Mouse (Mus musculus): Measurements from ENCODE around the gene 1700007K13Rik. TPM values are rescaled to one million over a fixed set of nuclear protein-coding genes. Genes with fewer than 3 reads are reported as not detected.

1700007K13Rik gene
- polyA plus RNA-seq, 2 experiments, result not detected

GRCm38 (mm10) chr2:28433512-28433911 lies 32.6 kb downstream of the 1700007K13Rik start:
- Histone ChIP-seq H3K9me3 (ENCODE audit: control insufficient read depth, low read length) (no peaks in the 10 kb centered on the region), H3K36me3 (replicated peaks; ENCODE audit: control insufficient read depth, insufficient read depth, low read depth) (no peaks in the 10 kb centered on the region), H3K27me3 (ENCODE audit: control insufficient read depth, insufficient read depth, low read length) (no peaks in the 10 kb centered on the region), H3K4me3 (ENCODE audit: insufficient read depth in 1 of 2, low read depth in 2 of 2, low read length in 2 of 2) (no peak overlapping the region), H3K27ac (no peak overlapping the region), H3K9ac (replicated peaks) (no peak overlapping the region), H3K4me2 (ENCODE audit: low read depth) (no peak overlapping the region), H3K4me1 (replicated peaks; ENCODE audit: control insufficient read depth in 2 of 2, insufficient read depth in 2 of 2, low read length in 1 of 2) (no peaks in the 10 kb centered on the region)
- WGBS (ENCODE audit: insufficient replicate concordance), result 0% methylated on average over 1 of the region's 2 CpGs
- TF ChIP-seq EP300 (IDR thresholded peaks at IDR 0.05; ENCODE audit: low read depth), result no peak
- TF ChIP-seq CTCF (IDR thresholded peaks at IDR 0.05; ENCODE audit: low read depth), result no peak
- ATAC-seq (ENCODE audit: insufficient read depth), result no peak
- no peak for DNase-seq (ENCODE audit: low read depth in 3 of 3, low spot score in 3 of 3)

GRCm38 (mm10) chr2:28432811-28433210 lies 33.3 kb downstream of the 1700007K13Rik start:
- no peak for ATAC-seq (ENCODE audit: insufficient read depth)

DNA sequence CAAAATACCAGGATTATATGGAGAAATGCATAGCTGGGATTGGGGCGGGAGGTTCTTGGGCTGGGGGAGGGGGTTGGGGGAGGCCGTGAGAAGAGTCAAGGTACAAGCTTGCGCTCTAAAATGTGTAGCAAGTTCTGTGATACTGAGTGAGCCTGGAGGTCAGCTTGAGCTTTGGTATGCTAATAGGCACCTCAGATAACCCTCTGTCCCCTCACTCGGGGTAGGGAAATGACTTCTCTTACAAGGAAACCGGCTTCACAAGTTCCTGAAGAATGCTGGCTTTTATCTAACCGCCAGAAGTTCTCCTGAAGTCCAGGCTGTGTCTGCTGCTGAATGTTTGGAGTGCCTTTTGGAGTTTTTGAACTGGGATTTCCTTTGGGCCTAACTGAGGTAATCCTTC lies 35.3 kb downstream of the 1700007K13Rik start:
- ATAC-seq (ENCODE audit: insufficient read depth) (no peak), DNase-seq (ENCODE audit: low read depth in 3 of 3, low spot score in 3 of 3) (no peak)
- no peaks in the 10 kb centered on the region for H3K9me3 ChIP-seq (ENCODE audit: control insufficient read depth, low read length)
- no peaks in the 10 kb centered on the region for H3K27me3 ChIP-seq (ENCODE audit: control insufficient read depth, insufficient read depth, low read length)
- H3K4me3 ChIP-seq (ENCODE audit: insufficient read depth in 1 of 2, low read depth in 2 of 2, low read length in 2 of 2), result no peak overlapping the region
- no peaks in the 10 kb centered on the region for H3K4me1 ChIP-seq (replicated peaks; ENCODE audit: control insufficient read depth in 2 of 2, insufficient read depth in 2 of 2, low read length in 1 of 2)
- no peak overlapping the region for H3K27ac ChIP-seq
- TF ChIP-seq EP300 (IDR thresholded peaks at IDR 0.05; ENCODE audit: low read depth) (no peak), CTCF (IDR thresholded peaks at IDR 0.05; ENCODE audit: low read depth) (no peak)
- no peak overlapping the region for H3K9ac ChIP-seq (replicated peaks)
- H3K4me2 ChIP-seq (ENCODE audit: low read depth), result no peak overlapping the region
- WGBS (ENCODE audit: insufficient replicate concordance), result 49% methylated on average over 6 of the region's 6 CpGs
- no peaks in the 10 kb centered on the region for H3K36me3 ChIP-seq (replicated peaks; ENCODE audit: control insufficient read depth, insufficient read depth, low read depth)

More at GRCm38 (mm10) chr2:28432811-28433210, 33.3 kb downstream of the 1700007K13Rik start:
- Histone ChIP-seq H3K9ac (replicated peaks) (no peak overlapping the region), H3K4me2 (ENCODE audit: low read depth) (no peak overlapping the region), H3K36me3 (replicated peaks; ENCODE audit: control insufficient read depth, insufficient read depth, low read depth) (no peaks in the 10 kb centered on the region), H3K4me1 (replicated peaks; ENCODE audit: control insufficient read depth in 2 of 2, insufficient read depth in 2 of 2, low read length in 1 of 2) (no peaks in the 10 kb centered on the region), H3K4me3 (ENCODE audit: insufficient read depth in 1 of 2, low read depth in 2 of 2, low read length in 2 of 2) (no peak overlapping the region), H3K27me3 (ENCODE audit: control insufficient read depth, insufficient read depth, low read length) (no peaks in the 10 kb centered on the region), H3K27ac (no peak overlapping the region), H3K9me3 (ENCODE audit: control insufficient read depth, low read length) (no peaks in the 10 kb centered on the region)
- 15% methylated on average over 1 of the region's 1 CpGs for WGBS (ENCODE audit: insufficient replicate concordance)
- TF ChIP-seq EP300 (IDR thresholded peaks at IDR 0.05; ENCODE audit: low read depth) (no peak), CTCF (IDR thresholded peaks at IDR 0.05; ENCODE audit: low read depth) (no peak)
- DNase-seq (ENCODE audit: low read depth in 3 of 3, low spot score in 3 of 3), result no peak

DNA sequence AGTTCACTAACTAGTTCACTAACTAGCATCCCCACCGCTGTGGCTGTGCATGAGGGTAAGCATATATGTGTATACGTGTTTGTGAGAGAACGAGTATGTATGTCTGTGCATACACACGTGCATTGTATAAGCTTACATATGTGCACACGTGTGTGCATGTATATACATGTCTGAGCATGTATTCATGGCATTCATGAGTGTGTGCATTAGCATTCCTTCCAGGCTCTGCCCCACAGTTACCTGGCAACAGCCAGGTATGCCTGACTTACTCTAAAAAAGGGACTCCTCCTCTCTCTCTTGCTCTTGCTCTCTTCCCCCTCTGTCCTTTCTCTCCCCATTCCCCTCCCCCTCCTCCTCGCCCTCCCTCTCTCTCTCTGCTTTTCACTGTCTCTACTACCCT lies 38.9 kb downstream of the 1700007K13Rik start:
- TF ChIP-seq CTCF (IDR thresholded peaks at IDR 0.05; ENCODE audit: low read depth) (no peak), EP300 (IDR thresholded peaks at IDR 0.05; ENCODE audit: low read depth) (no peak)
- Histone ChIP-seq H3K4me2 (ENCODE audit: low read depth) (no peak overlapping the region), H3K4me1 (replicated peaks; ENCODE audit: control insufficient read depth in 2 of 2, insufficient read depth in 2 of 2, low read length in 1 of 2) (0 out of 4 replicates have a peak, but pooled peaks cover 0 to 2% of the 10 kb centered on the region in 2 experiments), H3K9me3 (ENCODE audit: control insufficient read depth, low read length) (no peaks in the 10 kb centered on the region), H3K27ac (no peak overlapping the region), H3K27me3 (ENCODE audit: control insufficient read depth, insufficient read depth, low read length) (no peaks in the 10 kb centered on the region), H3K4me3 (ENCODE audit: insufficient read depth in 1 of 2, low read depth in 2 of 2, low read length in 2 of 2) (no peak overlapping the region), H3K36me3 (replicated peaks; ENCODE audit: control insufficient read depth, insufficient read depth, low read depth) (no peaks in the 10 kb centered on the region), H3K9ac (replicated peaks) (no peak overlapping the region)
- ATAC-seq (ENCODE audit: insufficient read depth) (no peak), DNase-seq (ENCODE audit: low read depth in 3 of 3, low spot score in 3 of 3) (no peak)
- 71% methylated on average over 5 of the region's 6 CpGs for WGBS (ENCODE audit: insufficient replicate concordance)

GRCm38 (mm10) chr2:28423167-28423566 lies 43.0 kb downstream of the 1700007K13Rik start:
- no peak for ATAC-seq (ENCODE audit: insufficient read depth)
- DNase-seq (ENCODE audit: low read depth in 3 of 3, low spot score in 3 of 3), result peak in 2 of 3 experiments; percentile 30 to 35
- Histone ChIP-seq H3K36me3 (replicated peaks; ENCODE audit: control insufficient read depth, insufficient read depth, low read depth) (no peaks in the 10 kb centered on the region), H3K27me3 (ENCODE audit: control insufficient read depth, insufficient read depth, low read length) (no peaks in the 10 kb centered on the region), H3K27ac (no peak overlapping the region), H3K4me3 (ENCODE audit: insufficient read depth in 1 of 2, low read depth in 2 of 2, low read length in 2 of 2) (no peak overlapping the region), H3K4me1 (replicated peaks; ENCODE audit: control insufficient read depth in 2 of 2, insufficient read depth in 2 of 2, low read length in 1 of 2) (0 out of 4 replicates have a peak, but pooled peaks cover 0 to 2% of the 10 kb centered on the region in 2 experiments), H3K9me3 (ENCODE audit: control insufficient read depth, low read length) (no peaks in the 10 kb centered on the region), H3K4me2 (ENCODE audit: low read depth) (no peak overlapping the region), H3K9ac (replicated peaks) (no peak overlapping the region)
- no peak for TF ChIP-seq EP300 (IDR thresholded peaks at IDR 0.05; ENCODE audit: low read depth)
- peak; percentile 61 for TF ChIP-seq CTCF (IDR thresholded peaks at IDR 0.05; ENCODE audit: low read depth)
- WGBS (ENCODE audit: insufficient replicate concordance), result 13% methylated on average over 3 of the region's 3 CpGs
